Mouse (Mus musculus) gastrocnemius, adult 8-10 months (tissue): ENCODE measurements at regions not wholly inside any gene's neighbourhood (a gene's known extent, or its start where the extent isn't known, plus 50 kb on each side); places are given as distances from the start of the nearest gene placed in this dataset.

Source experiments
- DNase-seq, 2 experiments: peaks; one replicate each; pipeline ENCODE4 v3.0.0; 2022; ENCODE audit warnings: low spot score in 2 of 2

GRCm38 (mm10) chr1:182071922-182072321, 52.1 kb upstream of the Enah start:
- DNase-seq = no peak

- DNase-seq = no peak
Measured at GRCm38 (mm10) chr1:182073180-182073579, 51.4 kb upstream of the Srp9 start.

GRCm38 (mm10) chr1:182074265-182074664, 50.3 kb upstream of the Srp9 start:
- DNase-seq = peak; percentile 34 to 41
